Mouse (Mus musculus): ENCODE measurements around the gene Vcp.

- TF ChIP-seq POLR2A (IDR thresholded peaks at IDR 0.05; ENCODE audit: low read depth, low read length) (no peak), CTCF (IDR thresholded peaks at IDR 0.05; ENCODE audit: borderline replicate concordance, insufficient read depth, low read length) (no peak)
Observed at GRCm38 (mm10) chr4:43021341-43021740, 21.0 kb upstream of the Vcp start.
